Mouse (Mus musculus): ENCODE data around the gene Olfr523. TPM values are rescaled to one million over a fixed set of nuclear protein-coding genes. Genes with fewer than 3 reads are reported as not detected.

Gene Olfr523
- total RNA-seq, 1 experiment from 2014 or later: not detected

GRCm38 (mm10) chr7:140180692-140181091 is 7.7 kb downstream of the Olfr523 start:
- DNase-seq: no peak

DNA sequence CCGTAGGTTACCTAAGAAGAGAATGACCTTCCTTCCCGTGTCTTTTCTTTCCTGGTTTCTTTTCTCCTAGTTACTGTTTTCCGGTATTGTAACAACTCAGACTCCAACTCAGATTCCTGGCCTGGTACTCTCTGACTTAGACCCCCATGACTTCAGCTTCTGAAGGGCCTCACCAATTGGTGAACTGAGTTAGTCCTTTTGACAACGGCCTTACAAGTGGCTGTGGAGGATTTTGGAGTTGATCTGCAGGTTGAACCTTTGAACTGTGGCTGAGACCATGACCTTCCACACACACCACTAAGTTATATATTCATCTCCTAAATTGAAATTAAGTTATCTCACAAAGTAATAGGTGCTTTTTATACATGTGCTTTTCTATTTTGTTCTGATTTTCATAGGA is 11.2 kb downstream of the Olfr523 start:
- DNase-seq: no peak

- DNase-seq: no peak
Observed at GRCm38 (mm10) chr7:140186646-140187620, 13.9 kb downstream of the Olfr523 start.

DNA sequence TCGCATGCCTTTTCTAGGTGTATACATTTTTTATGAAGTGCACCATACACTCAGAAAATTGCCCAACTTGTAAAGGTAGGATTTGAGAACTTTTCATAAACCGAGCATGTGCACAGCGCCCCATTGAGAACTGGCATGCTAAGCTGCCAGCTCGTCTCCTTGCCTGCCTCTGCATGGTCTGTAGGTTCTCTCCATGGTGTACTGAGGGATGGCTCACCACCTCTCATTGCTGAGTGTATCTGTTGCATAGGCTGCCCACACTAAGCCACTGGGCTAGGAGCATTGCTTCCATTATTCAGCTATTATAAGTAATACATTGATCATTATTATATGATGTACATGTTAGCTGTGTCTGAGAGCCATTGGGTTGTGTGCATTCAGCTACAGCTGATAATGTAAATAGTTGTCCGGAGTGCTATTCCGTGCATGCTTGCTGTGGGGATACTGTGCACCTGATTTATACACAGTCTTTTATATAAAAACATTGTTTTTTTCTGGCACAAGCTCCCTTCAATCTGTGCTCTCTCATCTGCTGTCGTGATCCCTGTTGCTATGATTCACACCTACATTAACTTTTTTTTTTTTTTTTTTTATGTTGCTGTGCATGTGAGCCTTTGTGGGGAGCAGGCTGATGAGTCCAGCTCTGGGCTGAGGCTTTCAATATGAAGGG is 14.8 kb downstream of the Olfr523 start:
- DNase-seq: no peak

DNA sequence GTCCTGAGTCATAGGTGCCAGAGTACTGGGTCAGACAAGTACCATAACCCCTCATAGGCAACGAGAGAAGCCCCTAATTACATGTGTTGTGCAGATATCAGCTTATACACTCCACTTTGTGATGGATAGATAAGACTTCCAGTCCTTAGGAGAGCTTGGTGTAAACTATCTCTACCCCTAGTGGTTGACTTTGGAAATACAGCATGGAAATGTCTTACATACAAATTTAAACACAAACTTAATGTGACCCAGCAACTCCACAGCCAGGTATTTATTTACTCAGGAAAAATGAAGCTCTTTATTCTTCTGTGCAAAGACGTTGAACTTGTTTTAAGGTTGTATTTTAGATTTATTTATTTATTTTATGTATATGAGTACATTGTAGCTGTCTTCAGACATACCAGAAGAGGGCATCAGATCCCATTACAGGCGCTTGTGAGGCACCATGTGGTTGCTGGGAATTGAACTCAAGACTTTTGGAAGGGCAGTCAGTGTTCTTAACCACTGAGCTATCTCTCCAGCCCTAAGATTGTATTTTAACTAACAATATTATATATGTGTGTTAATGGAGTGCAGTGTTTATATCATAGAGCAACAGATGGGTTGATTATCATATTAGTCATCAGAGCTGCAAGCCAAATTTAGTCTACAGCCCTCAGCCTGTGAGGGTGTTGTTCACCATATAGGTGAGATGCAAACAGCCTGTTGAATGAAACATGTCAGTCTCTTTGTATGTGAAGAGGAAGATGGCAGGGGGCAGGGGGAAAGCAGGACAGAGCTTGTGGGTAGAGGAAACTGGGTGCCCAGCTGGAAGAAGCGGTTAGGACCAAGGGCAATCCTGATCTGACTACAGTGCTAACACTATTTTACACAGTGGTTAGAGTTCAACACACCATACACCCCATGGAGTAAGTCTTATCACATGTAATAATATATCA is 15.6 kb downstream of the Olfr523 start:
- DNase-seq: no peak

GRCm38 (mm10) chr7:140190435-140190834 is 17.4 kb downstream of the Olfr523 start:
- DNase-seq: no peak

GRCm38 (mm10) chr7:140192445-140192844 is 19.4 kb downstream of the Olfr523 start:
- DNase-seq: no peak

DNA sequence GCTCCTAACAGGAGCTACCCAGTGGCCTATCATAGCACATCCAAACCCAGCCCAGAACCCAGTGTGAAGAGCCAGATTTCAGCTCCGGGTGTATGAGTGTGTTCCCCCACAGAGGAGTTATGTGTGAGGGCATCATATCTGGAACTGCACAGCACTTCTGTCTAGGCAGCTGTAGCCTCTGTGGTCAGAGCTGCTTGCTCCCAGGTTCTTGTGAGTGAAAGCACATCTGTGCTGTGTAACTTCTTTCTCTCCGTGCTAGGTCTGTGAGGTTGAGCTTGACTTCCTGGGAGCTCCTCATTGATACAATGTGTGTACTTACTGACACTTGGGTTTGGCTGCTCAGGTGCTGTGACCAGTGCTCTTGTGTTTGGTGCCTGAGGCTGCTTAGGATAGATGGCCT is 19.8 kb downstream of the Olfr523 start:
- no peak for DNase-seq

- no peak for DNase-seq
Observed at GRCm38 (mm10) chr7:140194031-140194430, 21.0 kb downstream of the Olfr523 start.

DNA sequence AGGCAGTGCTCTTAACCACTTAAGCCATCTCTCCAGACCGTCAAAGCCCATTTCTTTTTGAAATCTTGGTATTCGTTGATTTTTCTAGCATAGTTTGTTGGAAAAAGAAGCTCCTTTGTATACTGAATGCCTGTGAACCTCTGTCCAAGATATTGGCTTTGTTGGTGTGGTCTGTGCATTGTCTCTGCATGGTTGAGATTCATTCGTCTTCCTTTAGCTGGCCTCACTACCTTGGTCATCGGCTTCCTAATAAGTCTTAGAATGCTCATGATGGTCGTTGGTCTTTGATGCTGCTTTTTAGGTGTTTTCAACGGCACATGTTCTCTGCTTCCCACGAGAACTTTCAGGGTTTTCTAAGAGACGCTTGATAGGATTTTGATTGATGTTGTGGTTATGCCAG is 23.0 kb downstream of the Olfr523 start:
- no peak for DNase-seq

DNA sequence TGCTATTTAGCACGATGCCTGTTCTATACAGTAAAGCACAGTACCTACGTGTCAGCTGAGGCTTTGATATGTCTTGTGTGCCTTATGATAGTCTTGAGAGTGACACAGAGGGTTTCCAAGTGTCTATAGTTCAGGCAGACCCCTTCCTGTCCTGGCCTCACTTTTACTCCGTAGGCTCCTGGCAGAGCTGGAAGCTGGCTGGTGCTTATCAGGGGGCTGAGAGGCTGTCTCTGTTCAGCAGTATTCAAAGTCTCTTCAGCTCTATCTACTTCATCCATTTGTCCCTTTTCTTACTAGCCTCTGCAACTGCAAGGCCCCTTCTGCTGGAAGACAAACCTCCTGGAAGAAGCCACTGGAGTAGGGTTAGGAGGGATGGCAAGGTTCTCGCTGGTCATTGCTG is 28.1 kb downstream of the Olfr523 start:
- DNase-seq: no peak

DNA sequence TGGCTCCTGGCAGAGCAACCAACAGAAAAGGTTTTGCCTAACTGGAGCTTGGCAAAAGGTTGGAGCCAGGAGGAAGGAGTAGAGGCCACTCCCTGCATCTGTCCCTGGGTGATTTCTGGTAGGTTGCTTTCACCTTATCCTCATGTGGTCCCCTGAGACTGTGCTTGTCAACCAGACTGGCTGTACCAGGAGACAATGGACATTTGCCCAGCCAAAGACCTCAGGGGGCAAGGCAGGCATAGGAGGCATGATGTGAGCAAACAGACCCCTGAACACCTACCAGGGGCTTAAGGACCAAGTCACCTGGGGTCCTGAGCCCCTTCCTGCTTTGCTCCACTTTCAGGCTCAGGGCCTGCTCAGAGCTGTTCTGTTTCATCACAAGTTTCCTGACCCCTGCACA is 32.8 kb downstream of the Olfr523 start, which contains the start of gene Olfr524:
Gene Olfr524 (minus strand): TSS at position 101 of the 400 bp plus-strand sequence.
- DNase-seq: no peak

GRCm38 (mm10) chr7:140206904-140207303 is 33.9 kb downstream of the Olfr523 start:
- no peak for DNase-seq

- no peak for DNase-seq
Observed at GRCm38 (mm10) chr7:140208153-140208552, 35.1 kb downstream of the Olfr523 start.

DNA sequence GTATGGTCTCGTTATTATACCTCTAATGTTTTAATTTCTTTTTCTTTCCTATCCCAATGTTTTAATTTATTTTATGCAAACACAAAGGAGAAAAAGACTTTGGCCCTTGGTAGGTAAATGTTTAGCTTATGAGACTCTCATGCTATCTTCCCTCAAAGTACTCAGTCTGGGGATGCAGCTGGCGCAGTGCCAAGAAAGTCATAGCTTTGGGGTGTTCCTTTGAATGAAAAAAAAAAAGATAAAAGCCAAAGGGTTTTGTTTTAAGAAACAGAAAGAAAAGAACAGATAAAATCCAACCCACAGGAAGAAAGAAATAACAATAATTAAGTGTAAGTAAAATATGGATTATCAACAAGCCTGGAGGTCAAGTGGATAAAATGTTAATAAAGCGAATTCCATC is 35.7 kb downstream of the Olfr523 start:
- DNase-seq: no peak

DNA sequence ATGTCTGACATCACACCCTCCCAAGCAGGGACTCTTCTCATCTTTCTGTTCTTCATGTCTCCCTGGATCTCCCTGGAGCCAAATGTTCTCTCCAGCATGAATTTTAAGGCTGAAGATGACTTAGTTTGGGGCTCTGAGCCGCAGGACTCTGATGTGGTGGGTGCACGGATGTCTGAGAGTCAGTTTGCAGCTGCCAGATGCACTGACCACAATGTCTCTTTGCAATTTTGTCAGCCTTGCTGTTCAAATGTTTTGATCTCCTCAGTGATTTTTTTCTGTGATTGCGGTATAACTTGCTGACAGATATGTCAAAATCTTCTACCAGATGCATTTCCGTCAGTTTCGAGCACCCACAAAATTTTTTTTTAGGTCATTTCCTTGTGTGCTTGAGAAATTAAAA is 40.8 kb downstream of the Olfr523 start:
- no peak for DNase-seq

DNA sequence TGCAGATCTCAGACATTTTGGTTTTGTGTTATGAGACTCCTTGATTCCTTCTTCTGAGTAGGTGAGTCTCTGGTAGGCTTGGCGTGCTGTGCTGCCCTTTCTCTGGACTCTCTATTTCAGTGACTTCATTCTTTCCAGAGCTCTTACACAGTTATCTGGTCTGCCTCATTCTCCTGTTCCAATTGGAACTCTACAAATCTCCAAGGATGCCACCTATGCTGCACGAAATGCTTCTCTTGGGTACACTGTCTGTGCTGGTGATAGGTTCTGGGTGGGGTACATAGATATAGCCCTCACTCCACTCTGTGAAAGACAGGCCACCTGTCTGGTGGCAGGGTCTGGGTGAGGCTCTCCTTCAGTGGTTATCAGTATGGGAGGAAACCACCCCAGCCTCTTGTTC is 45.0 kb downstream of the Olfr523 start, which contains the start of gene Cd163l1:
Gene Cd163l1 (plus strand): TSS at position 301 of the 400 bp plus-strand sequence.
- no peak for DNase-seq

GRCm38 (mm10) chr7:140219268-140219667 is 46.3 kb downstream of the Olfr523 start:
- no peak for DNase-seq

- DNase-seq: no peak
Observed at GRCm38 (mm10) chr7:140220375-140220774, 47.4 kb downstream of the Olfr523 start.

DNA sequence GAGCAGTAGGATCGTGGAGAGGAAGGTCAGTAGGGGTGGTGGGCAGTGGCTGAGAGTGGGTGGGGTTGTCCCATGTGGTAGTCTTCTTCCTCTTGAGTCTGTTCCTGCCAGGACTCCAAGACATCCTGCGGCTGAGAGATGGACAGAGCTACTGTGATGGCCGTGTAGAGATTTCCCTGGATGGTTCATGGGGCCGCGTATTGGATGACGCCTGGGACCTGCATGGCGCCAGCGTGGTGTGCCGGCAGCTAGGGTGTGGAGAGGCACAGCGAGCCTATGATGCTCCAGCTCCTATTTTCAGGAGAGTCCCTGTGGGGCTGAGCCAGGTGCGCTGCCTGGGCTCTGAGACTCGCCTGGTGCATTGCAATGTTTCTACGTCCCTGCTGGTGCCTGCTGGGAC is 51.2 kb downstream of the Olfr523 start:
- no peak for DNase-seq
